Mouse (Mus musculus): Measurements from ENCODE around the gene Nckap1l.
"Not testable (repeated sequence)": the region's sequence is repeated elsewhere in the genome, so short reads cannot be mapped to it uniquely, and the experiment has no call there.

The Nckap1l gene

DNA sequence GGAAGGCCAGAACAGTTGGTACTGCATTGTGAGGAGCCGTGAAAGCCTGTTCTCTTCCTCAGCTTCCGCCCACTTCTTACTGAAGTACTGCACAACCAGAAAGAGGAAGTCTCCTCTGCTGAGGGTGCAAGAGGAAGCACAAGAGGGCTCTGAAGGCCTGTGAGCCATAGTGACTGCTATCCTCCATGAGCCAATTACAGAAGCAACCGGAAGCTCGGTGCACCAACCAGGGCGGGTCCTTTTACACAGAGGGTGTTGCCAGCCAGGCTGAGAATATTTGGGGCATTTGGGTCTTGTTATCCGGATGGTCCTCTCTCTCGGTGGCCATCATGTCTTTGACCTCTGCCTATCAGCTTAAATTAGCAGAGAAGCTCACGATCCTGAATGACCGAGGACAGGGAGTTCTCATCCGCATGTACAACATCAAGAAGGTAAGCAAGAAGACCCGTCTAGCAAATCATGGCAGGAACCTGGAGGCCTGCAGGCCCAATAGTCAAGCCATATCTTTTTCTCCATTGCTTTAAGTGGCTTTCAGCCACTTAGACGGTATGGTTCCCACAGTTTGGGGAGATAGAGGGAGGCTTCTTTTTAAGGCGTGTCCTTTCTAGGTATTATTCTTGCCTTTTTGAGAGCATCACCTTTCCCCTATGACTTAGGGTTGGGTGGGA lies at the start of gene Nckap1l:
Gene Nckap1l, plus strand, starts transcription at position 244 of the 668 bp plus-strand sequence.
- DNase-seq (ENCODE audit: low spot score), result no peak

DNA sequence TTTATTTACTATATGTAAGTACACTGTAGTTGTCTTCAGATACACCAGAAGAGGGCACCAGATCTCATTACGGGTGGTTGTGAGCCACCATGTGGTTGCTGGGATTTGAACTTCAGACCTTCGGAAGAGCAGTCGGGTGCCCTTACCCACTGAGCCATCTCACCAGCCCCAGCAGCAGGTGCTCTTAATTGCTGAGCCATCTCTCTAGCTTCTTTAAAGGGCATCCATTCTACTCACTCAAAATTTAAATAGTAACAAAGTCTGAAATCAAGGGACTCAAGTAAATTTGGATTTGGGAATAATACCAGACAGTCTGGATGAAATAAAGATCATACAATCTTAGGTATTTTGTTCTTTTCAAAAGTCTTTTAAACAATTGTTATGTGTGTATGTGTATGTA lies 48.0 kb upstream of the Nckap1l start:
- DNase-seq (ENCODE audit: low spot score), result not testable (repeated sequence)

DNA sequence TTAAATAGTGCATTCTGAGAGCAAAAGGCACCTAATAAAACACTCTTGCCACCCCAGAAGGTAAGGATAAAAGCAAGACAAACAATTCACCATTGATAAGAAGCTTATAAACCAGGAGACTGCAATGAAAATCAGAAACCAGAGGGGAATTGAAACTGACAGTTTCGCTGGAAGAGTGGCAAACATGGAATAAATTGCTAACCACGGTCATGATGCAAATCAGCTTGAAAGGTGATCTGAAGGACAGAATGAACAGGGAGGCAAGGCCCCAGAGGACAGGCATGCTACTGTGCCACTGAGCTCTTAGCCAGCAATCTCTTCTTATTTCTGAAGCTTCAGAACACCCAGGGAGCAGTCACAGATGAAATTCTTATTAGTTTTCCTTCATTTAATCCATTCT lies 26.6 kb upstream of the Nckap1l start:
- no peak for DNase-seq (ENCODE audit: low spot score)

DNA sequence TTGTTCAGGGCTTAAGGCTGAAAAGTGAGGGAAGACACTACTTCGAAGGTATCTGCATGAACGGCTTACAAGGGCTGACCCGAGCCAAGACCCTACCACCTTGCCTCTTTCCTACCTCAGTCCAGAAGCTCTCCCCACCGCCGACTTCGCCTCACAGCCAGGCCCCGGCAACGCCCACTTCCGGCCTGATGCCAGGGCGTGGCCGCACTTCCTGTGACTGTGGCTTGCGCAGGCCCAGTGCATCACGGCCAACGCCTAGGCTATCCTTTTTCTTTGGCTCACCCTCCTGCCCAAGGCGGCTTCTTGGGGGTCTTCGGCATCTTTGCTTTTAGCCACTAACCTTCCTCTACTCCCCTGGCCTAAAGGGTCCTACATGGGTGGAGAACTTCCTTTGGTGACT lies 23.4 kb upstream of the Nckap1l start, which contains the start of gene Gtsf1:
Gene Gtsf1, minus strand, starts transcription at position 230 of the 400 bp plus-strand sequence.
- no peak for DNase-seq (ENCODE audit: low spot score)

GRCm38 (mm10) chr15:103445966-103446365 lies 7.6 kb upstream of the Nckap1l start:
- DNase-seq (ENCODE audit: low spot score), result not testable (repeated sequence)

DNA sequence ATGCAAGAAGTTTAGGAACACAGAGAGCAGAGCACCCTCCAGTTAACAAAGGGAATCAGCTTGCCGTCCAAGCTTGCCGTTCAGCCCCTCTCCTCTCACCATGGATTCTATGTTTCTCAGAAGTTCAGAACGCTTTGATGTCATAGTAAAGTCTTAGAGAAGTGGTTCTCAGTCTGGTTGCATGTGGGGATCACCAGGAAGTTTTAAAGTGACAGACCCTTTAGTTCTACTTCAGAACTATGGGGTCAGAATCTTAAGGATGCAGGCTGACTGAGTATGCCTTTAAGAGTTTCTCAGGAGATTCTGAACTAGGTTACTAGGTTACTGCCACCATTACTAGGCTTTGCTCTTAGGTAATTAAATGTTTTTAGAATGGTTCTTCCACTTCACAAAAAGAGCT lies 5.2 kb upstream of the Nckap1l start, which contains the start of gene Gtsf2:
Gene Gtsf2, minus strand, starts transcription at position 101 of the 400 bp plus-strand sequence.
- no peak for DNase-seq (ENCODE audit: low spot score)

DNA sequence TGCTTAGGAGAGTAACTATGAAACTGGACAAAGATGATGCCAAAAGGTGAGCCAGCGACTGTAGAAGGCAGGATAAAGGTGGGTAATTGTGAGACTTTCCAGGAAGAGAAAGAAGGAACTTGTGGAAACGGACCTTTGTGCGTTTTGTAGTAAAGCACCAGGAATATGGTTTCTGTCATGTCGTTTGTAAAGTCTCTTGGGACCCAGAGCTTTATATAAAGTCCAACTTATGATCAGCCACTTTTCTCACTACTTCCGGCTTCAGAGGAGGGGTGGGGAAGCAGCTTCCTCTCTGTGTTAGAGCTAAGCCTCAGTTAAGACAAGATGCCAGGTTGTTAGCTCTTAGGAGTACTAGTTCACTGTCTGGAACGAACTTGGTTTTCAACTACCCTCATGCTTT lies 855 bp downstream of the Nckap1l start:
- DNase-seq (ENCODE audit: low spot score), result no peak

- DNase-seq (ENCODE audit: low spot score), result no peak
These were observed 9.1 kb downstream of the Nckap1l start for GRCm38 (mm10) chr15:103462539-103463261.

DNA sequence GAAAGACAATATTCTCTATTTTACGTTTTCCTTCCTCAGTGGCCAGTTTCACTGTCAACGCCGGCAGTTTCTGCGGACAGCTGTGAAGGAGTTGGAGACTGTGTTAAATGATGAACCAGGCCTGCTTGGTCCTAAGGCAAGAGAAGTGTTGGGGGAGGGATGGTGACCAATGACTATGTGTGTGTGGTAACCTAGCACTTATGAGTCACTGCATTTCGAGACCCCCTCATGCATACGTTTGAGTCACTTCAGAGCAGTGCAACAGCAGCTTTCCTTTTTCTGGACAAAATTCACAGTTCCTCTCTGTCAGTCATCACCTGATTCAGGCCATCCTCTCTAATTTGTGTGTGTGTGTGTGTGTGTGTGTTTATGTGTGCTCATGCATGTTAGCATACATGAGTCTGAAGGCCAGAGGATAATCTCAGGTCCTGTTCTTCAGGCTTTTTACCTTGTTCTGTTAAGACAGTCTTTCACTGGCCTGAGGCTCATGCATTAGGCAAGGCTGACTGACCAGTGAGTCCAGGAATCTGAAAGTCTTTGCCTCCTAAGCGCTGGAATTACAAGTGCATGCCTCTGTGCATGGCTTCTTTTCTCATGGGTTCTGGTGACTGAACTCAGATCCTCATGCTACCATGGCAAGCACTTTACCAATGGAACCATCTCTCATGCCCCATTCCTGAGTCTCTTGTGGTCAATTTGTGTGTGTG lies 18.0 kb downstream of the Nckap1l start:
- DNase-seq (ENCODE audit: low spot score), result no peak

- no peak for DNase-seq (ENCODE audit: low spot score)
These were observed 18.7 kb downstream of the Nckap1l start for GRCm38 (mm10) chr15:103472265-103472664.

DNA sequence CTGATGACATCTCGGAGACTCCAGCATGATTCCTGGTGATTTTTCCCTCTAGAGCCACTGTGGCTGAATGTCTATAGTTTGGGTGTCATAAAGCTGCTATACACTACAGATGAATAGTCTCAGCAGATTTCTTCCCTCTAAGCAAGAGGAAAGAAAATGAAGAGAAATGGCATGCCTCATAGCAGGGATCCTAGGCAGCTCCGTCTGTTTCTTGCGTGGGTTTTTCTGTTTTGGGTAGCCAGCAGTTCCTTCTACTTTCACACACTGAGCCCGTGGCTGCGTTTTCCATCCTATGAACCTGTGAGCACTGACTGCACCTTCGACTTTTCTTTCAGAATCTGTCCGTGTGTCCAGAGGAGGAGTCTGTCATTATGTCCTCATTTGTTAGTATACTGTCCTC lies 19.6 kb downstream of the Nckap1l start:
- no peak for DNase-seq (ENCODE audit: low spot score)

GRCm38 (mm10) chr15:103473769-103474168 lies 20.2 kb downstream of the Nckap1l start:
- no peak for DNase-seq (ENCODE audit: low spot score)

GRCm38 (mm10) chr15:103479080-103479606 lies 25.5 kb downstream of the Nckap1l start:
- no peak for DNase-seq (ENCODE audit: low spot score)

- no peak for DNase-seq (ENCODE audit: low spot score)
These were observed 26.5 kb downstream of the Nckap1l start for GRCm38 (mm10) chr15:103480129-103480528.

DNA sequence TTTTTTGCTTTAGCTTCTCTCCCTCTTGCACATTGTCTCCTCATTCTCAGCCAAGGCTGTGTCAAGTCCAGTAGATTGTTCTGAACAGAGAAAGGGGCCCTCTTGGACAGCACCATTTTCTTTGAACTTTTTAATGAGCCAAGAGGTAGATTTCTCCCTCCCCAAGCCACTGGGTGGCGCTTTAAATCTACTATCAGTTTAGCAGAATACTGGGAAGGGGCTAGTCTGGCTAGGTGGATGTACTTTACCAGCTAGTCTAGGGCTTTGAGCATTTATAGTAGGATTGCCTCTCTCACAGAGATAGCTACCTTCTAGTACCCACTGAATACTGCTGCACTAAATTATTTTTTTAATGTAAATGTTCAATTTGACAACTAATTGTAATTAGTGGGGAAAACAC lies 28.9 kb downstream of the Nckap1l start:
- DNase-seq (ENCODE audit: low spot score), result no peak

DNA sequence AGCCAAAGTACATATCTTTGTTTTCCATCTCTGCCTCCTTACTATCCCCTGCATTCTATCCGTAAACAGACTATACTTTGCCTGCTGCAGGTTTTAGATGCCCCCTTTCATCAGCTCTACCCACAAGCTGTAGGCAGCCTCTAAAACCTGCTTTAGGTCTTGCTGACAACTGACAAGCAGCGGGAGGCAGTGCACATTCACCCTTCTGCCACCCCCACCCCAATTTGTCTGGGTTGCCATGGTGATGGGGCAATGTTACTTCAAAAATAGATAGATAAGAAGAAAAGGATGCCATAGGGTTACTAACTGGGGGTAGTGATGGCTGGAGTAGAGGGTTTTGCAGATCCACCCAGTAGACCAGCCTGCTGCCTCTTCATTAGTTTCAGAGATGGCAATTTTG lies 30.9 kb downstream of the Nckap1l start:
- no peak for DNase-seq (ENCODE audit: low spot score)

DNA sequence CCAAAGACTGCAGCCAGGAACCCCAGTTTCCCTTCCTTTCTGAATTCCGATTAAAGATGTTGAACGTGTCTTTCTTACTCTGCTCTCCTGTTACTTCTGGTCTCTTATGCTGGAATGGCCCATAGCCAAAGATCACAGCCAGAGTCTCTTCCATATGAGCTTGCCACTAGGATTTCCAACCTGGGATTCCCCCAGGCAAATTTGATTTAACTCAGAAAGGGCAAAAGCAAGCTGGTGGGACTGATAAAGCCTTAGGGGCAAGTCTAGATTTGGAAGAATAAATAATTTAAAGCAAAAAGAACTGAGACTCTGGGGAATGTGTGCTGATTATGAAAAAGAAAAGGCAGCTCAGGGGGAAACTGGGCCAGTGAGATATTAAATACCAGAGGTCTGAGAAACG lies 31.5 kb downstream of the Nckap1l start:
- DNase-seq (ENCODE audit: low spot score), result no peak

- DNase-seq (ENCODE audit: low spot score), result no peak
These were observed 33.1 kb downstream of the Nckap1l start for GRCm38 (mm10) chr15:103486658-103487057.

DNA sequence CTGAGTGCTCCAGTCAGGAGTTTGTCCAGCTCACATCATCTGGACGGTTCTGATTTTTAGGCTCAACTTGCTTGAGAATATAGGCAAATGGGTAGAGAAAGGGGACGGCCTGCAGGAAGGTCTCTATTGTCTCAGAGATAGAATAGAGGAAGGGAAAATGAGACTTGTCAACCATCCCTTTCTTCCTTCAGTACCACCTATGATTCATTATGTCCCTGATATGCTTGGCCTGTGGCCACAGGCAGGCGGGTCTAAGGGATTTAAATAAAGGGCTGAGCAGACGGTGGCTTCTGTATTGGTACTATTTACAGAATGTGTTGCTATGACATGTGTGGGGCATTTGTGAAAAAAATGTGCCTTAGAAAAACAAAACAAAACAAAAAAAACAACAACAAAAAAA lies 34.7 kb downstream of the Nckap1l start:
- DNase-seq (ENCODE audit: low spot score), result no peak

GRCm38 (mm10) chr15:103496204-103497140 lies 42.9 kb downstream of the Nckap1l start:
- no peak for DNase-seq (ENCODE audit: low spot score)

GRCm38 (mm10) chr15:103498157-103498556 lies 44.6 kb downstream of the Nckap1l start:
- no peak for DNase-seq (ENCODE audit: low spot score)

Data from ovary, postnatal 10 days (tissue).